Comparison of ENCODE assay signal across 18 mouse cellular contexts in genomic region chr13:98486161-98486560, GRCm38 (mm10). TPM values are rescaled to one million over a fixed set of nuclear protein-coding genes. Genes with fewer than 3 reads are reported as not detected.
"Had no signal": no experiment of that assay in that cellular context is flagged by ENCODE, and none has a peak within 500 bp of the region (broad histone marks: within the 10 kb centered on the region; RNA-seq: fewer than 3 reads in every experiment).

No protein-coding gene starts in this region.

- DNase-seq: kidney, postnatal 25 days; layer of hippocampus, adult 9-11 months; liver; lung, adult 18-20 months; lung, postnatal 10 days; lung, postnatal 36 days; retina, postnatal 1 day; right cerebral cortex, postnatal 25 days; spleen, adult 18-20 months; thymus, adult 2 months; thymus, postnatal 14 days; thymus, postnatal 4 days had no signal

RNA-seq across cellular contexts. Expression of gene Gm10320, which starts 5.6 kb away (rescaled TPM):
- total RNA-seq: layer of hippocampus, adult 2 months; layer of hippocampus, postnatal 25 days; left cerebral cortex, adult 18-20 months; left cerebral cortex, postnatal 25 days; monocyte, adult 5-6 weeks; neutrophil, adult 5-6 weeks had no signal
